Mouse (Mus musculus) neural tube, embryonic 10.5 days (tissue): ENCODE results near the gene Rpl3l.

ENCODE experiments used
- DNase-seq: peaks from one replicate; pipeline ENCODE4 v3.0.0-alpha.2; 2017; ENCODE audit warnings: low spot score; ENCODE audit errors: extremely low spot score

Gene Rpl3l

GRCm38 (mm10) chr17:24742307-24742706, 14.7 kb downstream of the Rpl3l start:
- DNase-seq = no peak

- no peak for DNase-seq
These were observed 16.3 kb downstream of the Rpl3l start for GRCm38 (mm10) chr17:24743896-24744295.

GRCm38 (mm10) chr17:24744381-24744780, 16.8 kb downstream of the Rpl3l start:
- DNase-seq = no peak

GRCm38 (mm10) chr17:24745526-24746497, 18.2 kb downstream of the Rpl3l start:
- peak; percentile 80 for DNase-seq

- DNase-seq = no peak
These were observed 19.4 kb downstream of the Rpl3l start for GRCm38 (mm10) chr17:24746986-24747385.

GRCm38 (mm10) chr17:24751528-24751927, 23.9 kb downstream of the Rpl3l start:
- no peak for DNase-seq

GRCm38 (mm10) chr17:24752415-24753394, 25.1 kb downstream of the Rpl3l start, which contains the start of gene Hs3st6:
Hs3st6 (plus strand) TSS chr17:24752988.
- peak; percentile 74 for DNase-seq

GRCm38 (mm10) chr17:24757394-24757793, 29.8 kb downstream of the Rpl3l start:
- DNase-seq = no peak

- DNase-seq = no peak
These were observed 33.5 kb downstream of the Rpl3l start for GRCm38 (mm10) chr17:24761121-24761520.

GRCm38 (mm10) chr17:24765016-24765905, 37.6 kb downstream of the Rpl3l start:
- DNase-seq = no peak

- no peak for DNase-seq
These were observed 38.8 kb downstream of the Rpl3l start for GRCm38 (mm10) chr17:24766266-24766875.

- DNase-seq = no peak
These were observed 41.5 kb downstream of the Rpl3l start for GRCm38 (mm10) chr17:24769146-24769545.

- DNase-seq = no peak
These were observed 45.6 kb downstream of the Rpl3l start for GRCm38 (mm10) chr17:24773241-24773640.

GRCm38 (mm10) chr17:24775173-24775572, 47.6 kb downstream of the Rpl3l start:
- no peak for DNase-seq

- DNase-seq = no peak
These were observed 49.5 kb downstream of the Rpl3l start for GRCm38 (mm10) chr17:24777073-24777472.

GRCm38 (mm10) chr17:24780821-24781220, 53.2 kb downstream of the Rpl3l start:
- DNase-seq = no peak
